Mouse (Mus musculus) embryonic facial prominence, embryonic 15.5 days (tissue): ENCODE data around the gene Pola1. TPM values are rescaled to one million over a fixed set of nuclear protein-coding genes. Genes with fewer than 3 reads are reported as not detected.
A peak's percentile ranks its signal among the peaks of the same experiment; 100 is the strongest.

ENCODE experiments used
- ATAC-seq: fragments of 200-750 bp; cut with Nextera tagmentation; 2 replicates; pipeline ENCODE4 v1.8.0; 2017; ENCODE audit warnings: low read depth, moderate TSS enrichment; ENCODE audit not compliant: insufficient number of reproducible peaks, low FRiP score, low TSS enrichment
- H3K27ac ChIP-seq: fragments of 300-500 bp; sonication (generic); replicated peaks from 2 replicates; pipeline ENCODE4 v1.5.1; 2015; ENCODE audit warnings: mild to moderate bottlenecking, inconsistent platforms
- H3K27me3 ChIP-seq: fragments of 300-500 bp; sonication (generic); 2 replicates; pipeline ENCODE4 v1.6.1; 2015; ENCODE audit warnings: inconsistent platforms
- H3K36me3 ChIP-seq: fragments of 300-500 bp; sonication (generic); 2 replicates; pipeline ENCODE4 v1.6.1; 2015; ENCODE audit warnings: mild to moderate bottlenecking, inconsistent platforms
- H3K4me1 ChIP-seq: fragments of 300-500 bp; sonication (generic); 2 replicates; pipeline ENCODE4 v1.6.1; 2015; ENCODE audit warnings: inconsistent platforms
- H3K4me2 ChIP-seq: fragments of 300-500 bp; sonication (generic); replicated peaks from 2 replicates; pipeline ENCODE4 v1.6.1; 2015; ENCODE audit warnings: mild to moderate bottlenecking, inconsistent platforms
- H3K4me3 ChIP-seq: fragments of 300-500 bp; sonication (generic); replicated peaks from 2 replicates; pipeline ENCODE4 v1.5.1; 2015; ENCODE audit warnings: mild to moderate bottlenecking, inconsistent platforms
- H3K9ac ChIP-seq: fragments of 300-500 bp; sonication (generic); 2 replicates; pipeline ENCODE4 v1.6.1; 2015; ENCODE audit warnings: inconsistent platforms
- H3K9me3 ChIP-seq: fragments of 300-500 bp; sonication (generic); replicated peaks from 2 replicates; pipeline ENCODE4 v1.6.1; 2016; ENCODE audit warnings: inconsistent platforms
- WGBS: fragments of 180-500 bp; shearing (Covaris S2); methylation state at CpG from one replicate; pipeline ENCODE4 v1.1.7; 2015; 5-methylcytosine and 5-hydroxymethylcytosine counted together
- polyA plus RNA-seq: library from polyadenylated mRNA; unstranded; fragments of >200 nt; fragmentation: Nextera tagmentation; extraction: Ambion mirVana; gene quantifications from 2 replicates; pipeline ENCODE4 v1.2.1, GENCODE M21; 2015

Pola1 gene
- 15.6 and 16.3 TPM in 2 replicates for polyA plus RNA-seq

- peak within 1 kb of the TSS; percentile 55; the same call in 1 of the 2 replicates for H3K27ac ChIP-seq
- WGBS: 15% methylated on average over 53 of the region's 53 CpGs
- H3K4me3 ChIP-seq: peak within 1 kb of the TSS; percentile 55
- H3K4me2 ChIP-seq: peak within 1 kb of the TSS; percentile 48
- H3K27me3 ChIP-seq: no peaks in the 10 kb centered on the region
- H3K9me3 ChIP-seq: no peaks in the 10 kb centered on the region
- peak; percentile 99 for ATAC-seq
- H3K36me3 ChIP-seq: no peaks in the 10 kb centered on the region
- no peaks in the 10 kb centered on the region for H3K4me1 ChIP-seq
- H3K9ac ChIP-seq: peak within 1 kb of the TSS; percentile 31; the same call in 1 of the 2 replicates
These were observed at the start of gene Pola1 for GRCm38 (mm10) chrX:93631657-93632449. Gene Pola1 (minus strand): TSS chrX:93632155.

- Histone ChIP-seq H3K4me1 (no peaks in the 10 kb centered on the region), H3K4me2 (peak overlapping the region; percentile 49), H3K4me3 (peak overlapping the region; percentile 38), H3K27me3 (no peaks in the 10 kb centered on the region; the same call in 1 of the 2 replicates), H3K9me3 (no peaks in the 10 kb centered on the region), H3K27ac (no peak overlapping the region), H3K9ac (no peak overlapping the region), H3K36me3 (no peaks in the 10 kb centered on the region)
- no peak for ATAC-seq
- WGBS: 46% methylated on average over 2 of the region's 2 CpGs
These were observed 44.3 kb upstream of the Pola1 start for GRCm38 (mm10) chrX:93676228-93676627.

GRCm38 (mm10) chrX:93674836-93675795, 43.2 kb upstream of the Pola1 start:
- WGBS: 14% methylated on average over 19 of the region's 19 CpGs
- H3K36me3 ChIP-seq: no peaks in the 10 kb centered on the region
- peak overlapping the region; percentile 38 for H3K4me3 ChIP-seq
- H3K9ac ChIP-seq: no peak overlapping the region
- ATAC-seq: peak; percentile 97
- H3K4me2 ChIP-seq: peak overlapping the region; percentile 49
- H3K4me1 ChIP-seq: no peaks in the 10 kb centered on the region
- no peaks in the 10 kb centered on the region for H3K27me3 ChIP-seq
- H3K27ac ChIP-seq: peak overlapping the region; percentile 75
- H3K9me3 ChIP-seq: no peaks in the 10 kb centered on the region

GRCm38 (mm10) chrX:93674432-93674831, 42.5 kb upstream of the Pola1 start:
- no peaks in the 10 kb centered on the region for H3K9me3 ChIP-seq
- H3K4me2 ChIP-seq: peak overlapping the region; percentile 49
- no peaks in the 10 kb centered on the region for H3K36me3 ChIP-seq
- ATAC-seq: no peak
- no peaks in the 10 kb centered on the region for H3K4me1 ChIP-seq
- H3K4me3 ChIP-seq: peak overlapping the region; percentile 38; the same call in 1 of the 2 replicates
- H3K9ac ChIP-seq: no peak overlapping the region
- 33% methylated on average over 3 of the region's 3 CpGs for WGBS
- H3K27ac ChIP-seq: 0 out of 2 replicates have a peak overlapping the region, but pooled peaks have one; percentile 39
- H3K27me3 ChIP-seq: no peaks in the 10 kb centered on the region

GRCm38 (mm10) chrX:93664787-93665186, 32.8 kb upstream of the Pola1 start:
- no peaks in the 10 kb centered on the region for H3K4me1 ChIP-seq
- 67% methylated on average over 4 of the region's 4 CpGs for WGBS
- H3K4me3 ChIP-seq: no peak overlapping the region
- H3K36me3 ChIP-seq: no peaks in the 10 kb centered on the region
- H3K4me2 ChIP-seq: no peak overlapping the region
- H3K27ac ChIP-seq: no peak overlapping the region
- H3K27me3 ChIP-seq: no peaks in the 10 kb centered on the region
- H3K9ac ChIP-seq: no peak overlapping the region
- no peak for ATAC-seq
- no peaks in the 10 kb centered on the region for H3K9me3 ChIP-seq

GRCm38 (mm10) chrX:93663919-93664586, 32.1 kb upstream of the Pola1 start:
- 83% methylated on average over 5 of the region's 5 CpGs for WGBS
- Histone ChIP-seq H3K4me1 (no peaks in the 10 kb centered on the region), H3K9ac (no peak overlapping the region), H3K4me3 (no peak overlapping the region), H3K9me3 (no peaks in the 10 kb centered on the region), H3K36me3 (no peaks in the 10 kb centered on the region), H3K27me3 (no peaks in the 10 kb centered on the region), H3K27ac (no peak overlapping the region), H3K4me2 (no peak overlapping the region)
- no peak for ATAC-seq

DNA sequence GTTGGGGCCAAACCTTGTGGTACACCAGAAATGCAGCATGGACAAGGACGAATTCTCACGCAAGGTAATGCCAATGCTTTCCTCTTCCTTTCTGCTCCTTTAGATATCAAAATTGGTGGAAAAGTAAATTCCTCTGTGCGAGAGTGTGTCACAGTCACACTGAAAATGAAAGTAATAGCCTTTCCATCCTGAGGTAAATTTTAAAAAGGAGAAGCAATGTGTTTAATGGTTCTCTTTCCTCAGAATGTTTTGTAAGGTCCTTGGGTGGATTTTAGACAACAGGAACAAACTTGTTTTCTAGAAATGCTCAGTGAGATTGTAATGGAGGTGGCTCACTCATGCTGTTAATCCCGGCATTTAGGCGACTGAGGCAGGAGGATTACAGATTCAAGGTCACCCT, 23.2 kb upstream of the Pola1 start:
- H3K4me1 ChIP-seq: no peaks in the 10 kb centered on the region
- H3K36me3 ChIP-seq: no peaks in the 10 kb centered on the region
- WGBS: 72% methylated on average over 5 of the region's 5 CpGs
- no peak overlapping the region for H3K4me2 ChIP-seq
- H3K27ac ChIP-seq: no peak overlapping the region
- no peaks in the 10 kb centered on the region for H3K27me3 ChIP-seq
- H3K4me3 ChIP-seq: no peak overlapping the region
- H3K9me3 ChIP-seq: no peaks in the 10 kb centered on the region
- no peak overlapping the region for H3K9ac ChIP-seq
- no peak for ATAC-seq

GRCm38 (mm10) chrX:93654218-93655002, 22.5 kb upstream of the Pola1 start, which contains the start of gene Pcyt1b:
Gene Pcyt1b (plus strand): TSS chrX:93654863.
- Histone ChIP-seq H3K4me3 (no peak within 1 kb of the TSS), H3K36me3 (no peaks in the 10 kb centered on the region), H3K9ac (no peak within 1 kb of the TSS), H3K4me2 (no peak within 1 kb of the TSS), H3K4me1 (no peaks in the 10 kb centered on the region), H3K27ac (no peak within 1 kb of the TSS), H3K9me3 (no peaks in the 10 kb centered on the region), H3K27me3 (no peaks in the 10 kb centered on the region)
- whole genome bisulfite sequencing: 19% methylated on average over 3 of the region's 3 CpGs
- ATAC-seq: no peak

GRCm38 (mm10) chrX:93650738-93651137, 18.8 kb upstream of the Pola1 start:
- ATAC-seq: no peak
- no peaks in the 10 kb centered on the region for H3K9me3 ChIP-seq
- no peaks in the 10 kb centered on the region for H3K27me3 ChIP-seq
- no peaks in the 10 kb centered on the region for H3K36me3 ChIP-seq
- H3K4me1 ChIP-seq: no peaks in the 10 kb centered on the region
- no peak overlapping the region for H3K4me3 ChIP-seq
- H3K4me2 ChIP-seq: no peak overlapping the region
- 86% methylated on average over 2 of the region's 2 CpGs for WGBS
- no peak overlapping the region for H3K27ac ChIP-seq
- H3K9ac ChIP-seq: no peak overlapping the region

- no peaks in the 10 kb centered on the region for H3K27me3 ChIP-seq
- no peaks in the 10 kb centered on the region for H3K9me3 ChIP-seq
- H3K4me2 ChIP-seq: no peak overlapping the region
- H3K4me3 ChIP-seq: no peak overlapping the region
- no peak overlapping the region for H3K27ac ChIP-seq
- no peaks in the 10 kb centered on the region for H3K4me1 ChIP-seq
- H3K9ac ChIP-seq: no peak overlapping the region
- no peaks in the 10 kb centered on the region for H3K36me3 ChIP-seq
- no peak for ATAC-seq
These were observed 12.1 kb upstream of the Pola1 start for GRCm38 (mm10) chrX:93644022-93644421.
